Mouse (Mus musculus): ENCODE data around the gene Ppara.

- TF ChIP-seq POLR2A (IDR thresholded peaks at IDR 0.05; ENCODE audit: insufficient read depth, low read depth, low read length), result no peak
- no peak for TF ChIP-seq CTCF (IDR thresholded peaks at IDR 0.05; ENCODE audit: insufficient read depth, low read depth, low read length)
These were observed at the start of gene Ppara for GRCm38 (mm10) chr15:85734571-85735033.

Data from olfactory bulb, adult 2 months (tissue).